Mouse (Mus musculus) cerebellum, postnatal 4 days (tissue): ENCODE measurements around the gene Ptgis.

Experiments
- DNase-seq, 2 experiments: peaks; one replicate each; pipeline ENCODE4 v3.0.0; 2022; ENCODE audit warnings: low spot score in 2 of 2, mixed read lengths in 1 of 2

Ptgis gene

DNA sequence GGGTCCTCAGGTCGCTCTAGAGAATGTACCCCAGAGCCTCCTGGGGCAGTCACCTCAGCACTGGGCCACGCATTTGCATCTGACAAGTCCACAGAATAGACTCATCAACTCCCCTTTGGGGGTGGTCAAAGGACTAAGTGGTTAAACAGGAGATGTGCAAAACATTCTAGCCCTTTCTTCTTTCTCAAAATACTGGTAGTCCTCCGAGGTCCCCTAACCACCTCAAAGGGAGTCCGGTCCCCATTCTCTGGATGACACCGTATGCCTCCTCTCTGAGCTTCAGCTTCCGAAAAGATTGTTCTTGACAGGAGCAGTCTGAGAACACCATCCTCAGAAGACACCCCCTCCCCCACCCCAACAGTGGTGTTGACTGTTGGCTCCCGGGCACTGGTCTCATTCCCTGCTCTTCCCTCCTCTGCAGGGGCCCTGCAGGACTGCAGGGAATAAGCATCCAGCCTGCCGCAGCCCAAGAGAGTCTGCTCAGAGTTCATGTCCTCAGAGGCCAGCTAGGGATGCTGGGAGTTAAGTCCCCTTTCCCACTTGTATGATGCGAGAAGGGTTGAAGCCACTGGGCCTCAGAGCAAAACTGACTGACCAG is 84.2 kb downstream of the Ptgis start:
- DNase-seq: no peak

DNA sequence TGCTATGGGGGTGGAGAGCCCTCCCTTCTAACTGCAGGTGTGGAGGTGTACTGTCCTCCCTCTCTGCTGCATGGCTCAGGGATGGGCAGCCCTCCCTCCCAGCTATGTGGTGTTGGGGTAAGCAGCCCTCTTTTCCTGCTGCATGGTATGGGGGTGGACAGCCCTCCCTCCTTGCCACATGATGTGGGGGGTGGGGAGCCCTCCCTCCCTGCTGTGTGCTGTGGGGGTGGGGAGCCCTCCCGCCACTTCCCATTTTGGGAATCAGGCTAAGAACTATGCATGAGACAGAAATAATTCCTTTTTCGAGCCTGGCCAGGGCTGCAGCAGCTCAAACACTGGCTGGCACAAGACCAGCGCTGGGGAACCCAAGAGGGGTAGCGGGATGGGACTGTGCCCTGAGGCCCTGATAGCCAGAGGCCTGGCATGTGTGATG is 84.8 kb downstream of the Ptgis start:
- no peak for DNase-seq

DNA sequence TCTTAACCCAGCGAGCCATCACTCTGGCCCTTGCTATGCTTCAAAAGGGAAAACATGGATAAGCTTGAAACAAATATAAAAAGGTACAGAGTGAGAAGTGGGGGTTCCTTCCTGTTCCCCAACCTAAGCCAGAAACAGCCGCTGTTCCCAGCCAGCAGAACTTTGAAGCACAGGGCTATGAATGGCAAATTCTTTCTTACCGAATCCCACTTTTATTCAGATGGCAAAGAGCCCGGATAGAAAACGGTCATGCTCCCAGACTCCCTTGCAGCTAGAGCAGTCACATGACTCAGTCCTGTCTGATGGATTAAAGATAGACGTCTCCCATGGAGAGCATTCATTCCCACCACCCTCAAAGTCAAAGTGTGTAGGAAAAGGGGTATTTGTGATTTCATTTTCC is 89.5 kb downstream of the Ptgis start:
- DNase-seq: no peak

DNA sequence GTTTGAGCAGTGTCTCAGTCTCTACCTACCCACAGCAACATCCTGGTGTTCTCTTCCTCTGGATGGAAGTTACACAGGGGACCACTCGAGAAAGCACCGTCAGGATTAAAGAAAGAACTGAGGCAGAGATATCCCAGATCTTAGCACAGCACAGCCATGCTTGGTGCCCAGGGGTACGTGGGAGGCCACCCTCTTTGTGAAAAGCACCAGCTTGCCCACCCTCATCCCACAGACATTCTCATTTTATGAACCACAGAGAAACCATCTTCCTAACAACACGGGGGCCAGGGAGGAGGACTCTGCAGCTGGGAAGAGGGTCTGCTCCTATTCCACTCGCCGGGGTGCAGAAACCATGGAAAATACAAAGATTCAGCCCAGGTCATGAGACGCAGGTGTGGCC is 90.3 kb downstream of the Ptgis start:
- no peak for DNase-seq

DNA sequence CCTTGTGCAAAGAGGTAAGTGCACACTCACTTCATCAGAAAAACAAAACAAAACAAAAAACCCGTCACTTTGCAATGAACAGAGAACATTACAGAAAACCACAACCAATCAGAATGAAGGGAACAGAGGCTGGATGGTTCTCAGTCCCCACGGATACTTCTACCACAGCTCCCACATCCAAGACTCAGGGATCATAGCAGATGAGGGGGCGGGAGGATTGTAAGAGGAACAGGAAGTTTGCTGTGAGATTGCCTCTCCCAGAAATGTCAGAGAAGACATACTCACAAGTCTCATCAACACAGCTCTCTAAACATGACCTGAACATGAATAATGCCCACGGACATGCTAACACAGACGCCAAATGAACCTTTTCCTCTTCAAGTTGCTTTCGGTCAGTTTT is 91.4 kb downstream of the Ptgis start:
- DNase-seq: no peak

DNA sequence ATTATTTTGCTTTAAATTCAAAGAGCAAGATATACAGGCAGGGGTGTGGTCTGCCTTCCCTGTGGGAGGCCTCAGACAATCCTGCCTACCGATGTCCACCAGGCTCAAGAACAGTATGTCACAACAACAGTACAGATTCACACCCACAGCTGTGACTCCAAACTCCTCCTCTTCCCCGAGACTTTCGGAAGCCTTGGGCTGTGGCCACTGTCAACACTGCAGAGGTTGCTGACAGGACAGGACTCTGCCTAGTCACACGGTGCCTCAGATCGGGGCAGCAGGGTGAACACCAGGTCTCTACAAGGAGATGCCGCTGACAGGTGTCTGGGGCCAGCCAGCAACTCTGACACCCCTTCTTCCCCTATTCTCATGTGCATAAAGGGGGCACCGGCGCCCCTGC is 92.7 kb downstream of the Ptgis start:
- no peak for DNase-seq

DNA sequence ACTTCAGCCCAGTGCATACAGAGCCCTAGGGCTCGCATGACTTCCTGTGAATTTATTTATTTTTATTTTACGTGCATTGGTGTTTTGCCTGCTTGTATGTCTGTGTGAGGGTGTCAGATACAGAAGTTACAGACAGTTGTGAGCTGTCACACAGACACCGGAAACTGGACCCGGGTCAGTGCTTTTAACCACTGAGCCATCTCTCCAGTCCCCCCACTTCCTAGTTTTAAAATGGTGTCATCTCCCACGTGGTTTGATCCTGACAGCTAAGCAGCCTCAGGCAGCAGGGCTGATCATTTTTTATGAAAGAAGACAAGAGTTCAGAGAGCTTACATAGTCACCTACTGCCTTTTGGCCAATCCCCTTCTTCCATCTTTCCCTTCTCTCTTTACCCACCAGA is 94.5 kb downstream of the Ptgis start:
- DNase-seq: no peak

DNA sequence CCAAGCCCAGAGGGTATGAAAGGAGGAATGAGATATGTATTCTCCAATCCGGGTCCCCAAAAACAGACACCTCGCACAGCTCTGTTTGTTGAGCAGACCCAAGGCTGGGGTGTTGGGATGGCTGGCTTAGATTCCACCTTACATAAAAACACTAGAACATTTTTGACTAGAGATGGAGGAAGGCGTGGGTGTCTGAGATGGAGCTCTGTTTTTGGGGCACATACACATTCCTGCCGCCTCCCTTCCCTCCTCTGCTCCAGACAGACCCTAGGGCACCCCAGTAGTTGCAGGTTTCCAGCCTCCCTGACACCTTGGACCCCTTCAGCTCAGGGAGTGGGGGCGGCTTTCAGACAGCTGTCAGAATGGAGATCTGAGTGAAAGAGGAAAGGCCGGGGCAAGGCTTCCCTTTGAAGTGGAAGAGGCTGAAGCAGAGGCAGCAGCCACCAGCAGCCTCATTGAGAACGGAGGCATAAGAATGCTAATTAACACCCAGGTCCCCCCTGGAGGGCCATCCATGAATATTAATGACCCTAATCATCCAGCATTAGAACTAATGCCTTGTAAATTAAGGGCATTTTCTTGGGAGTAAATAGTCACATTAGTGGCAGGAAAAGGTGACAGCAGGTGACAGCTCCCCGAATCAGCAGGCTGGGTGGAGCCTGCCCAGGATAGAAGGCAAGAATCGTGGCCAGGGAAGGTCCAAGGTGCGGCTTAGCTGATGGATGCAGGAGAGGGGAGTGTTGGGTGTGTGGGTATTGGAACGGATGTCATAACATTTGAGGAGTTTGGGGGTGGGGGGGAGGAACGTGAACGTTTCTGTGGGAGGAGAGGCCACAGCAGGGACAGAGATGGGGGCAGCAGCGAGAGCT is 95.7 kb downstream of the Ptgis start:
- no peak for DNase-seq

DNA sequence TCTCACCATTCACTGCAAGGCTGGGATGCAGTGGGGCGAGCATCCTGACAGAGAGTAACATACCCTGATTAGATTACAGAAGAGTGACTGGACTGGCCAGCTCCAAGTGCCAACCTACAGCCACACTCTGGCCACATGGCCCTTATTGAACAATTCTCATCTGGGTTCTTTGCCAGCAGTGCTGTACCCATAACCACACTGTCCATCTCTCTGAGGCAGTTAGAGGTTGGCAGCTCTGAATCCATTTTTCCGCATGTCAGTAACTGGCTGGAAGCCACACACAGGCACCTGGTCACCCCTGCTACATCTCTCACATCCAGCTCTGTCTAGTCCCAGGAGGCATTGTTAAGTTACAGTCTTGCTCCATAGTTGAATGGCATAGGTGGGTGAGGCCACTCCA is 96.5 kb downstream of the Ptgis start:
- no peak for DNase-seq

DNA sequence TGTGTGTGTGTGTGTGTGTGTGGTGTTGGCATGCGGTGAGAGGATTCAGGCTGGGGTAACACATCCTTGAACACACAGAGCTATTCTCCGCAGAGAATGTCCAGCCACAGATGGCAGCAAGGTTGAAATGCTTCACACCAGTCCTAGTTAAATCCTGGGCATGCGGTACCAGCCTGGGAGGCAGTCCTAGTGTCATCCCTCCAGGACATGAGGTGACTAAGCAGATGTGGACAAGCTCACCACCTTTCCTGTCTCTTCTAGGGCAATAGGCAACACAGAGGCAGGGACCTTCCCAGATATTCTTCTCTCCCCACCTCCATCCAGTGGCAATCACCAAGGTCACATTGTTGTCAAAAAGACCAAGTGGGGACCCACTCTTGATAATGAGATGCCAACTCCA is 98.1 kb downstream of the Ptgis start:
- DNase-seq: no peak

DNA sequence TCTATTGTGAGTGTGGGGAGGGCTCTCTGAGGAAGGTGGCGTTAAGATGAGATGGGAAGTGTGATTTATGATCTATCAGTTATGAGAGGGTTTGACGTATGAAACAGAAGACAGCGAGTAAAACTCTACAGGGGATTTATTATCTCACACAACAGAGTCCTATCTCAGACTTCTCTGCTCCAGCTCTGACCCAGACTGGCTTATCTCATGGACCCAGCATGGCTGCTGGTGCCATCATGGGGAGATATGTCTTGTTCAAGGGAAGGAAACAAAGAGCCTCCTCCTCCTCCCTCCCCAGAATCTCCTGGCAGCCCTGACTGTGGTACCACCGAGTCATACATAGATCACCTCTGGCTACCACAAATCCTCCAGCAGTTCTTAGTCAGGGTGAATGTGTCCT is 98.6 kb downstream of the Ptgis start:
- no peak for DNase-seq
